Mouse (Mus musculus): ENCODE results near the gene 4930572O03Rik. TPM values are rescaled to one million over a fixed set of nuclear protein-coding genes. Genes with fewer than 3 reads are reported as not detected.
"Not testable (repeated sequence)": the region's sequence is repeated elsewhere in the genome, so short reads cannot be mapped to it uniquely, and the experiment has no call there.

4930572O03Rik gene
- total and polyA plus RNA-seq, 3 experiments: not detected

- not testable (repeated sequence) for H3K79me2 ChIP-seq (ENCODE audit: control insufficient read depth, insufficient read depth, low read length, poor library complexity); H3K4me3 ChIP-seq (ENCODE audit: control insufficient read depth in 1 of 2, insufficient read depth in 1 of 2, low read depth in 2 of 2, low read length in 2 of 2); DNase-seq (ENCODE audit: low read depth, low spot score); H3K27me3 ChIP-seq (ENCODE audit: control insufficient read depth in 1 of 2, insufficient read depth in 2 of 2, low read length in 2 of 2); H3K36me3 ChIP-seq (ENCODE audit: control insufficient read depth in 1 of 2, insufficient read depth in 2 of 2, low read length in 2 of 2); H3K4me1 ChIP-seq (ENCODE audit: control insufficient read depth in 1 of 2, insufficient read depth in 2 of 2, low read length in 2 of 2); H3K9me3 ChIP-seq (replicated peaks; ENCODE audit: insufficient read depth, low read length); H3K27ac ChIP-seq (ENCODE audit: control insufficient read depth, low read depth, low read length); H3K9ac ChIP-seq (ENCODE audit: control insufficient read depth, low read depth, low read length, poor library complexity, severe bottlenecking)
Measured at GRCm38 (mm10) chr5:15603008-15603407, 53.9 kb downstream of the 4930572O03Rik start.

- H3K79me2 ChIP-seq (ENCODE audit: control insufficient read depth, insufficient read depth, low read length, poor library complexity); H3K4me1 ChIP-seq (ENCODE audit: control insufficient read depth in 1 of 2, insufficient read depth in 2 of 2, low read length in 2 of 2); H3K9ac ChIP-seq (ENCODE audit: control insufficient read depth, low read depth, low read length, poor library complexity, severe bottlenecking); H3K27me3 ChIP-seq (ENCODE audit: control insufficient read depth in 1 of 2, insufficient read depth in 2 of 2, low read length in 2 of 2); H3K9me3 ChIP-seq (replicated peaks; ENCODE audit: insufficient read depth, low read length); H3K27ac ChIP-seq (ENCODE audit: control insufficient read depth, low read depth, low read length); DNase-seq (ENCODE audit: low read depth, low spot score); H3K36me3 ChIP-seq (ENCODE audit: control insufficient read depth in 1 of 2, insufficient read depth in 2 of 2, low read length in 2 of 2); H3K4me3 ChIP-seq (ENCODE audit: control insufficient read depth in 1 of 2, insufficient read depth in 1 of 2, low read depth in 2 of 2, low read length in 2 of 2): not testable (repeated sequence)
Measured at GRCm38 (mm10) chr5:15602424-15602947, 54.4 kb downstream of the 4930572O03Rik start.

Other genes starting within 250 kb of the 4930572O03Rik start
- not detected in 2 replicates for gene Gm21149, start 180.5 kb downstream of the 4930572O03Rik start, total RNA-seq (2012; rRNA removed)
- not detected for gene Gm21149, start 180.5 kb downstream of the 4930572O03Rik start, polyA plus RNA-seq (2012; ENCODE audit: insufficient read depth in 1 of 2, insufficient read length in 2 of 2, low read depth in 1 of 2, low replicate concordance in 2 of 2, missing spikeins in 1 of 2)
- not detected in 2 replicates for gene Gm21190, start 127.8 kb downstream of the 4930572O03Rik start, total RNA-seq (2012; rRNA removed)
- not detected for gene Gm21190, start 127.8 kb downstream of the 4930572O03Rik start, polyA plus RNA-seq (2012; ENCODE audit: insufficient read depth in 1 of 2, insufficient read length in 2 of 2, low read depth in 1 of 2, low replicate concordance in 2 of 2, missing spikeins in 1 of 2)
- gene Gm21083, start 79.7 kb downstream of the 4930572O03Rik start, total RNA-seq (2012; rRNA removed): not detected in 2 replicates
- not detected for gene Gm21083, start 79.7 kb downstream of the 4930572O03Rik start, polyA plus RNA-seq (2012; ENCODE audit: insufficient read depth in 1 of 2, insufficient read length in 2 of 2, low read depth in 1 of 2, low replicate concordance in 2 of 2, missing spikeins in 1 of 2)
- gene Speer4d, start 38.0 kb downstream of the 4930572O03Rik start, total RNA-seq (2012; rRNA removed): not detected in 2 replicates
- not detected for gene Speer4d, start 38.0 kb downstream of the 4930572O03Rik start, polyA plus RNA-seq (2012; ENCODE audit: insufficient read depth in 1 of 2, insufficient read length in 2 of 2, low read depth in 1 of 2, low replicate concordance in 2 of 2, missing spikeins in 1 of 2)
- not detected in 2 replicates for gene Speer4c, start 57.2 kb upstream of the 4930572O03Rik start, total RNA-seq (2012; rRNA removed)
- gene Speer4c, start 57.2 kb upstream of the 4930572O03Rik start, polyA plus RNA-seq (2012; ENCODE audit: insufficient read depth in 1 of 2, insufficient read length in 2 of 2, low read depth in 1 of 2, low replicate concordance in 2 of 2, missing spikeins in 1 of 2): not detected

Measured in MEL (cell line).